Mouse (Mus musculus): ENCODE measurements around the gene Klk6.

DNA sequence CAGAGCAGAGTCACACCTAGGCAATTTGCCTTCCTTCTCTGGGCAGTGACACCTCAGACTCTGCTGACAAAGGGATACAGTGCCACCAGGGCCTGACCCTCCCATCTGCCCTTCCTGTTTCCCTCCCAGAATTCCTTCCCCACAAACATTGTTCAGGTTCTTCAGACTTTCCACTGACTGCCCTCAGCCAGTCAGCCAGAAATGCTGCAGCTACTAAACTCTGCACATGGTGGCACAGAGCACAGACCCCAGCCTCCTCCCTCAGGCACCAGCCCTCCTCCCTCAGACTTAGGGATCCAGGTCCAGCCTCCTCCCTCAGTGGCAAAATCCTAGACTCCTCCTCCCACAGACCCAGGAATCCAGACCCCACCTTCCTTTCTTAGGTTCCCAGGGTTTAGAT lies 7.6 kb upstream of the Klk6 start:
- TF ChIP-seq CTCF (IDR thresholded peaks at IDR 0.05; ENCODE audit: low read depth), result no peak
- no peak for TF ChIP-seq EP300 (IDR thresholded peaks at IDR 0.05; ENCODE audit: low read depth)

Data from liver, embryonic 14.5 days (tissue).